Mouse (Mus musculus): ENCODE measurements around the gene Ube4b. TPM values are rescaled to one million over a fixed set of nuclear protein-coding genes. Genes with fewer than 3 reads are reported as not detected.

Gene Ube4b
- polyA plus RNA-seq, 1 experiment: 38.0 TPM

DNA sequence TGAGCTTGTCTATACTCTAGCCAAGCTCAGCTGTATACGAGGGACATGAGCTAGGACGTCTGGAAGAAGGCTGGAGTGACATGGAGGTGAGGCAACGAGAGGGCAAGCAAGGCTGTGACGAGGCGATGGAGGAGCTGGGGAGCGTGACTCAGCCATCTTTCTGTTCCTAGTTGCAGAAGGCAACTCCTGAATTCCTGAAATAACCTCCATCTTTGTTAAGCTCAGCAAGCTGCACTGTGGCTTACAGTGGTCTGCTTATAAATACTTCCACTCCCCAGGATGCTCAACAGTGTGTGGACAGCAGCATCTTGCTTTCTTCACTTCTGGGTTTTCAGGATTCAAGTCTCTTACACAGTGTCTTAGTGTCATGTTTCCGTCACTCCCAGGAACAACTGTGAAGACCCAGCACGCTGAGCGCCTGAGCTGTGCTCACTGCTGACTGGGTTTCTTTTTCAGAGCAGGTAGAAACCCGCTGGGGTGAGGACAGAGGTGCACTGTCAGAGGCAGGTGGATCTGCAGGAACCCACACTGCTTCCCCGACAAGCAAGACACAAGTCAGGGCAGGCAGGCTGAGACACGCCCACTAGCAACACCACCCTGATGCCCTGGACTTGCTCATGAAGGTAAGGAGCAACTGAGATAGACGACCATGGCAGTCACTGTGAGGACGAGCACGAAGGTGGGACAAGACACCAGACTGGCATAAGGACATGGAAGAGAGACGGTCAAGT, 20.7 kb downstream of the Ube4b start:
- WGBS: 87% methylated on average over 16 of the region's 16 CpGs
- TF ChIP-seq CTCF (IDR thresholded peaks at IDR 0.05; ENCODE audit: control insufficient read depth, insufficient read depth, low read length) (no peak), POLR2A (IDR thresholded peaks at IDR 0.05; ENCODE audit: borderline replicate concordance, control insufficient read depth, low read depth, low read length) (no peak)
- H3K4me1 ChIP-seq (ENCODE audit: control insufficient read depth, insufficient read depth, low read length): no peaks in the 10 kb centered on the region
- H3K27ac ChIP-seq (ENCODE audit: control insufficient read depth, insufficient read depth, low read depth, low read length, poor library complexity): no peak overlapping the region
- H3K4me3 ChIP-seq (replicated peaks; ENCODE audit: control insufficient read depth, low read depth, low read length): no peak overlapping the region

DNA sequence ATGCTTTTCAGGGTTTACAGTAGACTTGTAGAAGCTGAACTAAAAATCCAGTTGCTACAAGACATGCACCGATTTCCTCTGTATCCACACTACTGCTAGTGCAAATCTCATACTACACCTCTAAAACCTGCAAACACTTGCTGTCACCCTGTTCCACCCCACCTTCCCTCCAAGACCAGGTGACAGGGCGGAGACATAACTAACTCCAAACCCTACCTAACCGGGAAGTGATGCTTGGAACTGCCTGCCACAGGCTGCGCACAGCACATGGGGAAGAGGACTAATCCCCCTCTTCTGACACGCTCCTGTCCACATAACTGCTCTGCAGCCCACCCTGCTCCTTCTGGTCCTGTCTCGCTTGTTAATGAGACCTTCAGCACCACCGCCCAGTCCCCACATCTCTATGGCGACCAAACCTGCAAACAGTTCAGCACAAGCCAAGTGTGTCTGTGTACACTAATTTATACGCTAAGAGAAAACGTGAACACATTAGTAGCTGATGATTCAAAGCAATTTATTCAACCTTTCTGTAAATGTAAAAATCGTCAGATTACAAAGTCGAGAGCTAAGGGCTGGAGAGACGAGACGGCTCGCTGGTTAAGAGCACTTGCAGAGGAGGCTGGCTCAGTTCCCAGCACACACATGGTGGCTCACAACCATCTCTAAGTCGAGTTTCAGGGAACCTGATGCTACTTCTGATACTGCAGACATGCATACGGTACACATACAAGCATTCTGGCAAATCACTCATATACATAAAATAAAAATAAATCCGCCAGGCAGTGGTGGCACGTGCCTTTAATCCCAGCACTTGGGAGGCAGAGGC, 21.7 kb downstream of the Ube4b start:
- WGBS: 86% methylated on average over 19 of the region's 19 CpGs
- Histone ChIP-seq H3K4me1 (ENCODE audit: control insufficient read depth, insufficient read depth, low read length) (no peaks in the 10 kb centered on the region), H3K4me3 (replicated peaks; ENCODE audit: control insufficient read depth, low read depth, low read length) (no peak overlapping the region), H3K27ac (ENCODE audit: control insufficient read depth, insufficient read depth, low read depth, low read length, poor library complexity) (no peak overlapping the region)
- TF ChIP-seq CTCF (IDR thresholded peaks at IDR 0.05; ENCODE audit: control insufficient read depth, insufficient read depth, low read length) (no peak), POLR2A (IDR thresholded peaks at IDR 0.05; ENCODE audit: borderline replicate concordance, control insufficient read depth, low read depth, low read length) (no peak)

DNA sequence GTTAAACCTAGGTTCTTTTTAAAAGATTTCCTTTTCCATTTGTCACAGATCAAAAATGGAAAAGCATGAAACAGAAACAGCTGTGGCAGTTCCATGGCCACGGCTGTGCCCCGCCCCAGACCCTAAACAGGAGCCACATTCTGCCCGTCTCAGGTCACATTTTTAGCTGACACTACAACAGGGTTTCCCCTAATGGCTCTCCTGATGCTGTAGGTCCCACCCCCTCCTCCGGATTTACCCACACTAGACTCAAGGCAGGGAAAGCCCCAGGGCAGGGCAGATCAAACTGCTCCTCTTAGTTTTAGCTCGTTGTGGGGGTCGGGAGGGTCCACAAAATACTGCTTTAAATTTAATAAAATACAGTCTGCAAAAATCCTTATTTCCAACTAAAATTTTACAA, 23.5 kb downstream of the Ube4b start:
- TF ChIP-seq POLR2A (IDR thresholded peaks at IDR 0.05; ENCODE audit: borderline replicate concordance, control insufficient read depth, low read depth, low read length) (no peak), CTCF (IDR thresholded peaks at IDR 0.05; ENCODE audit: control insufficient read depth, insufficient read depth, low read length) (no peak)
- Histone ChIP-seq H3K4me1 (ENCODE audit: control insufficient read depth, insufficient read depth, low read length) (no peaks in the 10 kb centered on the region), H3K27ac (ENCODE audit: control insufficient read depth, insufficient read depth, low read depth, low read length, poor library complexity) (no peak overlapping the region), H3K4me3 (replicated peaks; ENCODE audit: control insufficient read depth, low read depth, low read length) (no peak overlapping the region)
- 45% methylated on average over 6 of the region's 6 CpGs for WGBS

DNA sequence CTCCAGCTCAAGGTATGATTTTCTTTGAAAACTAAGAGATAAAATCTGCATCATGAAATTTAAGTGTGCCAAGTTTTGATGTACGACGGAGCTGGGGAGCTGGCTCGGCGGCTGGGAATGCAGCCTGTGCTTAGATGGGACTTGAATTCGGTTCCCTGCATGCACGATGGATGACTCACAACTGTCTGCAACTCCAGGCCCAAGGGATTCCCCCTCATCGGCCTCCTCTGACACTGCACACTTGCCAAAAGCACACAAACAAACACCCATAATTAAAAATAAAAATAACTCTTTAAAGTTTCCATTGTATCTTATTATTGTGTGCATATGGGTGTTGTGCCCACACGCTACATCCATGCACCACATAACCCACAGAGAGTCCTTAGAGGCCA, 25.0 kb downstream of the Ube4b start:
- H3K4me1 ChIP-seq (ENCODE audit: control insufficient read depth, insufficient read depth, low read length): no peaks in the 10 kb centered on the region
- H3K4me3 ChIP-seq (replicated peaks; ENCODE audit: control insufficient read depth, low read depth, low read length): no peak overlapping the region
- 78% methylated on average over 8 of the region's 8 CpGs for WGBS
- TF ChIP-seq CTCF (IDR thresholded peaks at IDR 0.05; ENCODE audit: control insufficient read depth, insufficient read depth, low read length) (no peak), POLR2A (IDR thresholded peaks at IDR 0.05; ENCODE audit: borderline replicate concordance, control insufficient read depth, low read depth, low read length) (no peak)
- H3K27ac ChIP-seq (ENCODE audit: control insufficient read depth, insufficient read depth, low read depth, low read length, poor library complexity): no peak overlapping the region

DNA sequence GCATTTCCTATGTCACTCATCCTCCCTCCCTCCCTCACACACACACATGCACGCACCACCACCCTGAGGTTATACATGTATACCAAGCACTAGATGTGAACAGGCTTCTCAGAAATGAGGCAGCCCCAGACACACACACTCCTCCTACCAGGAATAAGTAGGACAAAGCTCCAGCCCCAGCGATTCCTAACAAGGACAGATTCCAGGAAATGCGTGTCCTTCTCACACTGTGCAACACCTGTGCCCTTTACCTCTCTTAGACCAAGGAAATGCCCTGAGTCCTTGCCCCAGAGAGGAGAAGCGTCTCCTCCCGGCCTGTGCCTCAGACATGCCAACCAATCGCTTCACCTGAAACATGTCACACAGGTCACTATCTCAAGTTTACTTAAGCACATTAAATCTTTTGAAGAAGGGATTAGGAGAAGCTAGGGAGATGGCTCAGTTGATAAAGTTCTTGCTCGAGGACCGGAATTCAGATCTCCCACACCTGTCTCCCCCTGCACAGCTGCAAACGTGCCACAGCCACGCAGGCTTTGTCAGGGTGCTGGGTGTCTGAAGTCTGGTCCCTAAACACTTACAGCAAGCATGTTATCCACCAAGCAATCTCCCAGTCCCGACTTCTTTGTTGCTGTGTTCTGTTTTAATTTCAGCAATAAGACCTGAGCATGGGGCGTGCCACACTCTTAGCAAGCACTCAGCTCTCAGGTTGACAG, 25.5 kb downstream of the Ube4b start:
- TF ChIP-seq CTCF (IDR thresholded peaks at IDR 0.05; ENCODE audit: control insufficient read depth, insufficient read depth, low read length): no peak
- TF ChIP-seq POLR2A (IDR thresholded peaks at IDR 0.05; ENCODE audit: borderline replicate concordance, control insufficient read depth, low read depth, low read length): no peak
- no peak overlapping the region for H3K27ac ChIP-seq (ENCODE audit: control insufficient read depth, insufficient read depth, low read depth, low read length, poor library complexity)
- 78% methylated on average over 12 of the region's 12 CpGs for WGBS
- no peak overlapping the region for H3K4me3 ChIP-seq (replicated peaks; ENCODE audit: control insufficient read depth, low read depth, low read length)
- H3K4me1 ChIP-seq (ENCODE audit: control insufficient read depth, insufficient read depth, low read length): no peaks in the 10 kb centered on the region

DNA sequence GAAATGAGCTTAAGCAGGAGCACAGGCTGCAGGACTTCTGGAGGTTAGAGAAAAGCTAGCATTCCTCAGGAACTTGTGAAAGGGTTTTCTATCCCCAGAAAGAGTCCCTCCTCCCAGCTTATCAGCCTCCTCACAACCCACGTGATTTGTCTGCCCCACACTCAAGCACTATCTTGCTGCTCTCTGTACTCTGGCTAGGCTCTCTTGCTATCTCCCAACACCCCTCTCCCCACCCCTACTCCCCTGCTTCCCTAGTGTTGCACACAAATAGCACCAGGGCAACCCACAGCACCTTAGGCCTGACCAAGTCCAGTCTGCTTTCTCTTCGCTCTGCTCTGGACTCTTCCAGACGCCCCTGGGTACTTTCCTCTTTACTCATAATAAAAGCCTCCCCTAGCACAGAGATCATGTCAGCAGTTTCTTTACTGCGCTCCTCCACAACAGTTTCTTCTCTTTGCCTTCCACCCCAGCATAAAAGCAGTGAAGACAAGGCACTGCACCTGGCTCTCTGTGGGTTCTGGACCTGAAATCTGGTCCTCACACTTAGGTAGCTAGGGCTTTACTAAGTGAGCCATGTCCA, 27.1 kb downstream of the Ube4b start:
- no peaks in the 10 kb centered on the region for H3K4me1 ChIP-seq (ENCODE audit: control insufficient read depth, insufficient read depth, low read length)

DNA sequence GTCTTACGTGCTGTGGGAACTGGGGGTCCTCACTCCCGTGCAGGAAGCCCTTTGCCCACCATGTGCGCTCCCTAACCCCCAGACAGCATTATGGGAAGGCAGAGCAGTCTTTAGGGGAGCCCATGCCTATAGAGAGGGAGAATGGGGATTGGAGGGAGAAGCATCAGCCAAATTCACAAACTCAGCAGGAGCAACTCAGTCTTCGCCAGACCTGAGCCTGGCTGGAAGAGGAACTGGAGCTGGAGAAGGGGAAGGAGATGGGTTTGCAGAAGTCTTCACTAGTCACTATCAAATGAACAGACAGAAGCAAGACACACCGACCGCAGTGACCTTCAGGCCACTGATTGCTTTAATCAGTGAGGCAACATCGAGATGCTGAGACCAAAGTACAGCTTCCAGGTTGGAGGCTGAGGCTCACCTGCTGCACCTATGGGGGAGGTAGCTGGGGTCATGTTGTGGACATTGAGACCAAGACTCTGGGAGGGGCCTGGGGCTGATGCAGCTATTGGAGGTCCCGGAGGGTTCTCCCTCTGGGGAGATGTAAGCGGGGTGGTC, 28.3 kb downstream of the Ube4b start:
- TF ChIP-seq CTCF (IDR thresholded peaks at IDR 0.05; ENCODE audit: control insufficient read depth, insufficient read depth, low read length) (no peak), POLR2A (IDR thresholded peaks at IDR 0.05; ENCODE audit: borderline replicate concordance, control insufficient read depth, low read depth, low read length) (no peak)
- Histone ChIP-seq H3K4me1 (ENCODE audit: control insufficient read depth, insufficient read depth, low read length) (no peaks in the 10 kb centered on the region), H3K4me3 (replicated peaks; ENCODE audit: control insufficient read depth, low read depth, low read length) (no peak overlapping the region), H3K27ac (ENCODE audit: control insufficient read depth, insufficient read depth, low read depth, low read length, poor library complexity) (no peak overlapping the region)
- 80% methylated on average over 9 of the region's 9 CpGs for WGBS

More for the DNA sequence above, 27.1 kb downstream of the Ube4b start:
- TF ChIP-seq POLR2A (IDR thresholded peaks at IDR 0.05; ENCODE audit: borderline replicate concordance, control insufficient read depth, low read depth, low read length) (no peak), CTCF (IDR thresholded peaks at IDR 0.05; ENCODE audit: control insufficient read depth, insufficient read depth, low read length) (no peak)
- 70% methylated on average over 4 of the region's 4 CpGs for WGBS
- H3K4me3 ChIP-seq (replicated peaks; ENCODE audit: control insufficient read depth, low read depth, low read length): no peak overlapping the region
- no peak overlapping the region for H3K27ac ChIP-seq (ENCODE audit: control insufficient read depth, insufficient read depth, low read depth, low read length, poor library complexity)
